Comparison of ENCODE assay signal across 11 mouse cellular contexts in genomic region chr11:118793639-118794021, GRCm38 (mm10).
DNase-seq lines count a peak whose midpoint lies in the region; ATAC-seq and TF ChIP-seq lines count a peak whose summit lies in the region.
"Had no signal": no experiment of that assay in that cellular context is flagged by ENCODE, and none has a peak within 500 bp of the region (broad histone marks: within the 10 kb centered on the region; RNA-seq: fewer than 3 reads in every experiment).

No protein-coding gene starts in this region.

- TF ChIP-seq CTCF in intestine, postnatal 0 days (IDR thresholded peaks at IDR 0.05; ENCODE audit: low read depth), result no peak

- intact Hi-C loops in heart, postnatal 10 days (cut with DNase I), result no loop called here

- peak overlapping the region; percentile 87 for H3K27ac ChIP-seq in hindbrain, embryonic 15.5 days (replicated peaks)
- no peak overlapping the region for H3K27ac ChIP-seq in intestine, postnatal 0 days (ENCODE audit: low read depth, low read length)
- H3K27ac ChIP-seq: heart, embryonic 15.5 days had no signal

- peak; percentile 65 for DNase-seq in retina, postnatal 1 day
- no peak for DNase-seq in retina, embryonic 14.5 days (ENCODE audit: low spot score)
- DNase-seq in mesoderm, embryonic 11.5 days (ENCODE audit: low read depth, low spot score), result peak; percentile 23
- no peak for DNase-seq in heart, postnatal 10 days
- no peak for DNase-seq in adrenal gland, postnatal 10 days
- DNase-seq in spleen, postnatal 10 days (ENCODE audit: low spot score in 2 of 2), result no peak
- DNase-seq: adrenal gland, postnatal 36 days; lung, embryonic 14.5 days had no signal

- WGBS in hindbrain, embryonic 15.5 days, result 23% methylated on average over 16 of the region's 16 CpGs
- 83% methylated on average over 16 of the region's 16 CpGs for WGBS in intestine, postnatal 0 days

- H3K4me3 ChIP-seq in hindbrain, embryonic 15.5 days, result no peak overlapping the region
- no peak overlapping the region for H3K4me3 ChIP-seq in intestine, postnatal 0 days (ENCODE audit: low read depth, low read length)
- H3K4me3 ChIP-seq: heart, embryonic 15.5 days had no signal

- no peaks in the 10 kb centered on the region for H3K27me3 ChIP-seq in hindbrain, embryonic 15.5 days
- no peaks in the 10 kb centered on the region for H3K27me3 ChIP-seq in intestine, postnatal 0 days (replicated peaks; ENCODE audit: control insufficient read depth, insufficient read depth, low read length)
- H3K27me3 ChIP-seq: heart, embryonic 15.5 days had no signal

- peak overlapping the region; percentile 26; the same call in 1 of the 2 replicates for H3K9ac ChIP-seq in hindbrain, embryonic 15.5 days
- H3K9ac ChIP-seq in intestine, postnatal 0 days (ENCODE audit: low read depth, low read length), result no peak overlapping the region
- H3K9ac ChIP-seq: heart, embryonic 15.5 days; lung, embryonic 14.5 days had no signal

- peak; percentile 67 for ATAC-seq in hindbrain, embryonic 15.5 days (ENCODE audit: low FRiP score, low read depth)
- ATAC-seq in intestine, postnatal 0 days, result no peak

- H3K36me3 ChIP-seq in hindbrain, embryonic 15.5 days, result no peaks in the 10 kb centered on the region
- no peaks in the 10 kb centered on the region for H3K36me3 ChIP-seq in intestine, postnatal 0 days (ENCODE audit: control insufficient read depth, insufficient read depth)
- H3K36me3 ChIP-seq: heart, embryonic 15.5 days had no signal

- H3K4me1 ChIP-seq in hindbrain, embryonic 15.5 days (replicated peaks), result peaks cover 54% of the 10 kb centered on the region
- H3K4me1 ChIP-seq in intestine, postnatal 0 days (replicated peaks; ENCODE audit: control insufficient read depth, insufficient read depth, low read length), result no peaks in the 10 kb centered on the region

- no peaks in the 10 kb centered on the region for H3K9me3 ChIP-seq in hindbrain, embryonic 15.5 days
- no peaks in the 10 kb centered on the region for H3K9me3 ChIP-seq in intestine, postnatal 0 days (ENCODE audit: control insufficient read depth)
- H3K9me3 ChIP-seq: heart, embryonic 15.5 days had no signal

- H3K4me2 ChIP-seq in hindbrain, embryonic 15.5 days, result peak overlapping the region; percentile 16
- no peak overlapping the region for H3K4me2 ChIP-seq in intestine, postnatal 0 days (replicated peaks; ENCODE audit: low read depth)
- H3K4me2 ChIP-seq: heart, embryonic 15.5 days; lung, embryonic 14.5 days had no signal

Comparison
In these comparisons a context has a peak if more than half of its experiments do, and no peak if none do; other contexts are left out.
1. DNase-seq: peak in retina, postnatal 1 day (single experiment) and mesoderm, embryonic 11.5 days (single experiment); none in retina, embryonic 14.5 days (single experiment), heart, postnatal 10 days (0 of 2), adrenal gland, postnatal 10 days (single experiment) and spleen, postnatal 10 days (0 of 2).